Mouse (Mus musculus) kidney, adult 2 months (tissue): Measurements from ENCODE around the gene Tmem94. TPM values are rescaled to one million over a fixed set of nuclear protein-coding genes. Genes with fewer than 3 reads are reported as not detected.

Experiments used
- DNase-seq: peaks from one replicate; pipeline ENCODE4 v3.0.0; 2021
- H3K27ac ChIP-seq: fragments of 200-500 bp; 2 replicates; pipeline ENCODE4 v1.5.1; 2012; ENCODE audit warnings: low read depth, low read length, control low read depth, inconsistent platforms; ENCODE audit not compliant: insufficient read depth
- H3K27me3 ChIP-seq: fragments of 200-500 bp; replicated peaks from 2 replicates; pipeline ENCODE4 v1.6.1; 2012; ENCODE audit warnings: mild to moderate bottlenecking, moderate library complexity, low read length, inconsistent platforms; ENCODE audit not compliant: control insufficient read depth, insufficient read depth
- H3K36me3 ChIP-seq: fragments of 200-500 bp; 2 replicates; pipeline ENCODE4 v1.6.1; 2012; ENCODE audit warnings: mild to moderate bottlenecking, moderate library complexity, low read length, inconsistent platforms; ENCODE audit not compliant: control insufficient read depth, insufficient read depth
- H3K4me1 ChIP-seq: fragments of 200-500 bp; 2 replicates; pipeline ENCODE4 v1.6.1; 2011; ENCODE audit warnings: low read length; ENCODE audit not compliant: control insufficient read depth, insufficient read depth
- H3K4me3 ChIP-seq: fragments of 200-500 bp; 2 replicates; pipeline ENCODE4 v1.5.1; 2011; ENCODE audit warnings: mild to moderate bottlenecking, low read depth, low read length, control low read depth; ENCODE audit not compliant: insufficient read depth
- CTCF ChIP-seq: fragments of 200-500 bp; conservative IDR thresholded peaks from 2 replicates; pipeline ENCODE4 v1.5.1; 2011; ENCODE audit warnings: low read depth, mild to moderate bottlenecking, control low read depth, low read length, moderate library complexity, mixed read lengths; ENCODE audit not compliant: insufficient read depth, insufficient read length
- POLR2A ChIP-seq: fragments of 200-500 bp; IDR thresholded peaks from one replicate; pipeline ENCODE4 v1.6.1; 2011; ENCODE audit warnings: low read depth, low read length, control low read depth
- WGBS: fragments of 180-500 bp; shearing (Covaris S2); methylation state at CpG from one replicate; pipeline ENCODE4 v1.1.7; 2018; 5-methylcytosine and 5-hydroxymethylcytosine counted together
- polyA plus RNA-seq: library from polyadenylated mRNA; depleted of rRNA; stranded (reverse); fragments of >200 nt; gene quantifications from 2 replicates; pipeline ENCODE4 v1.2.3, GENCODE M21; 2012

The Tmem94 gene
- polyA plus RNA-seq, 1 experiment, result 77.1 TPM

GRCm38 (mm10) chr11:115807306-115807705 is 42.1 kb downstream of the Tmem94 start:
- Histone ChIP-seq H3K4me1 (peaks cover 23% of the 10 kb centered on the region; the same call in 1 of the 2 replicates), H3K27ac (no peak overlapping the region), H3K4me3 (no peak overlapping the region), H3K27me3 (no peaks in the 10 kb centered on the region), H3K36me3 (peaks cover 8% of the 10 kb centered on the region; the same call in 1 of the 2 replicates)
- TF ChIP-seq POLR2A (no peak), CTCF (no peak)
- no peak for DNase-seq
- 88% methylated on average over 6 of the region's 6 CpGs for WGBS

- H3K27ac ChIP-seq, result 0 out of 2 replicates have a peak overlapping the region, but pooled peaks have one; percentile 33
- H3K4me1 ChIP-seq, result peaks cover 26% of the 10 kb centered on the region; the same call in 1 of the 2 replicates
- no peaks in the 10 kb centered on the region for H3K27me3 ChIP-seq
- no peak overlapping the region for H3K4me3 ChIP-seq
- 67% methylated on average over 11 of the region's 11 CpGs for WGBS
- no peak for TF ChIP-seq POLR2A
- peaks cover 5% of the 10 kb centered on the region; the same call in 1 of the 2 replicates for H3K36me3 ChIP-seq
- no peak for DNase-seq
Measured at GRCm38 (mm10) chr11:115807971-115808370, 42.7 kb downstream of the Tmem94 start.

GRCm38 (mm10) chr11:115808696-115809310 is 43.6 kb downstream of the Tmem94 start:
- WGBS, result 33% methylated on average over 10 of the region's 10 CpGs
- TF ChIP-seq CTCF (no peak), POLR2A (no peak)
- peak; percentile 59 for DNase-seq

GRCm38 (mm10) chr11:115809311-115809781 is 44.1 kb downstream of the Tmem94 start:
- Histone ChIP-seq H3K36me3 (peaks cover 5% of the 10 kb centered on the region; the same call in 1 of the 2 replicates), H3K27ac (peak overlapping the region; percentile 49), H3K4me3 (no peak overlapping the region), H3K27me3 (no peaks in the 10 kb centered on the region), H3K4me1 (peaks cover 30% of the 10 kb centered on the region; the same call in 1 of the 2 replicates)
- WGBS, result 57% methylated on average over 8 of the region's 8 CpGs
- peak; percentile 88 for DNase-seq
- TF ChIP-seq POLR2A (no peak), CTCF (no peak)

More at GRCm38 (mm10) chr11:115808696-115809310, 43.6 kb downstream of the Tmem94 start:
- H3K4me1 ChIP-seq, result peaks cover 26% of the 10 kb centered on the region; the same call in 1 of the 2 replicates
- 0 out of 2 replicates have a peak overlapping the region, but pooled peaks have one; percentile 1 for H3K4me3 ChIP-seq
- H3K27ac ChIP-seq, result peak overlapping the region; percentile 33
- no peaks in the 10 kb centered on the region for H3K27me3 ChIP-seq
- peaks cover 5% of the 10 kb centered on the region; the same call in 1 of the 2 replicates for H3K36me3 ChIP-seq

- Histone ChIP-seq H3K4me1 (peaks cover 34% of the 10 kb centered on the region; the same call in 1 of the 2 replicates), H3K36me3 (peaks cover 1% of the 10 kb centered on the region; the same call in 1 of the 2 replicates), H3K27me3 (no peaks in the 10 kb centered on the region), H3K27ac (peak overlapping the region; percentile 49), H3K4me3 (peak overlapping the region; percentile 81)
- peak; percentile 90 for DNase-seq
- no peak for TF ChIP-seq POLR2A
- TF ChIP-seq CTCF, result no peak
- WGBS, result 10% methylated on average over 14 of the region's 14 CpGs
Measured at GRCm38 (mm10) chr11:115810377-115810776, 45.1 kb downstream of the Tmem94 start.

GRCm38 (mm10) chr11:115811381-115812093 is 46.3 kb downstream of the Tmem94 start:
- TF ChIP-seq CTCF, result no peak
- Histone ChIP-seq H3K4me1 (peaks cover 37% of the 10 kb centered on the region; the same call in 1 of the 2 replicates), H3K27ac (peak overlapping the region; percentile 49), H3K36me3 (peaks cover 1% of the 10 kb centered on the region; the same call in 1 of the 2 replicates), H3K4me3 (peak overlapping the region; percentile 81), H3K27me3 (no peaks in the 10 kb centered on the region)
- WGBS, result 40% methylated on average over 20 of the region's 20 CpGs
- no peak for DNase-seq

GRCm38 (mm10) chr11:115812095-115812494 is 46.9 kb downstream of the Tmem94 start:
- Histone ChIP-seq H3K4me1 (peaks cover 37% of the 10 kb centered on the region; the same call in 1 of the 2 replicates), H3K4me3 (peak overlapping the region; percentile 81), H3K27ac (peak overlapping the region; percentile 88), H3K27me3 (no peaks in the 10 kb centered on the region), H3K36me3 (peaks cover 1% of the 10 kb centered on the region; the same call in 1 of the 2 replicates)
- DNase-seq, result peak; percentile 82
- WGBS, result 20% methylated on average over 7 of the region's 7 CpGs
- TF ChIP-seq CTCF, result no peak
